Mouse (Mus musculus) olfactory bulb, adult 2 months (tissue): ENCODE results near the gene Tex36.

Experiments
- CTCF ChIP-seq: fragments of 200-500 bp; IDR thresholded peaks from 2 replicates; pipeline ENCODE4 v1.5.1; 2012; ENCODE audit warnings: low read depth, mild to moderate bottlenecking, low read length, moderate library complexity; ENCODE audit not compliant: insufficient read depth
- POLR2A ChIP-seq: fragments of 200-500 bp; IDR thresholded peaks from 2 replicates; pipeline ENCODE4 v1.6.1; 2012; ENCODE audit warnings: mild to moderate bottlenecking, low read depth, low read length, moderate library complexity; ENCODE audit not compliant: insufficient read depth

GRCm38 (mm10) chr7:133637361-133638305, 35.7 kb upstream of the Tex36 start, which contains the start of gene Edrf1:
- no peak for TF ChIP-seq CTCF
- peak; percentile 60 for TF ChIP-seq POLR2A
